Mouse (Mus musculus) hindbrain, embryonic 12.5 days (tissue): Measurements from ENCODE around the gene Gm21887. TPM values are rescaled to one million over a fixed set of nuclear protein-coding genes. Genes with fewer than 3 reads are reported as not detected.

Source experiments
- polyA plus RNA-seq: library from polyadenylated mRNA; unstranded; fragments of >200 nt; fragmentation: Nextera tagmentation; extraction: Ambion mirVana; gene quantifications from 2 replicates; pipeline ENCODE4 v1.2.1, GENCODE M21; 2016

The Gm21887 gene
- polyA plus RNA-seq, 1 experiment from 2014 or later = 249 TPM

Other genes starting within 250 kb of the Gm21887 start
- 0.46 TPM in 1 of 2 replicates, not detected in the other for gene 4933400A11Rik, start 230.0 kb upstream of the Gm21887 start, polyA plus RNA-seq